Mouse (Mus musculus): Measurements from ENCODE around the gene Syngr2. TPM values are rescaled to one million over a fixed set of nuclear protein-coding genes. Genes with fewer than 3 reads are reported as not detected.
"Not testable (repeated sequence)": the region's sequence is repeated elsewhere in the genome, so short reads cannot be mapped to it uniquely, and the experiment has no call there.

Gene Syngr2
- polyA plus RNA-seq, 1 experiment from 2014 or later: 68.1 TPM

- H3K4me1 ChIP-seq: peaks cover 49% of the 10 kb centered on the region
- H3K36me3 ChIP-seq: no peaks in the 10 kb centered on the region
- H3K9me3 ChIP-seq: no peaks in the 10 kb centered on the region
- peak overlapping the region; percentile 93 for H3K27ac ChIP-seq
- H3K4me3 ChIP-seq: peak overlapping the region; percentile 79
- peak; percentile 89 for DNase-seq (ENCODE audit: low spot score)
- 40% methylated on average over 10 of the region's 10 CpGs for WGBS
- peaks cover 43% of the 10 kb centered on the region for H3K27me3 ChIP-seq (ENCODE audit: insufficient read depth, poor library complexity, severe bottlenecking)
Observed at GRCm38 (mm10) chr11:117783683-117784309, 25.7 kb upstream of the Syngr2 start.

- 9% methylated on average over 10 of the region's 10 CpGs for WGBS
- peak; percentile 87 for DNase-seq (ENCODE audit: low spot score)
Observed at GRCm38 (mm10) chr11:117786294-117786693, 23.2 kb upstream of the Syngr2 start.

GRCm38 (mm10) chr11:117788481-117788880 lies 21.0 kb upstream of the Syngr2 start:
- not testable (repeated sequence) for DNase-seq (ENCODE audit: low spot score); H3K36me3 ChIP-seq; H3K4me3 ChIP-seq; H3K27ac ChIP-seq; H3K9me3 ChIP-seq
- peaks cover 30% of the 10 kb centered on the region for H3K4me1 ChIP-seq
- WGBS: 85% methylated on average over 7 of the region's 7 CpGs
- peaks cover 53% of the 10 kb centered on the region for H3K27me3 ChIP-seq (ENCODE audit: insufficient read depth, poor library complexity, severe bottlenecking)

More at GRCm38 (mm10) chr11:117786294-117786693, 23.2 kb upstream of the Syngr2 start:
- H3K27me3 ChIP-seq (ENCODE audit: insufficient read depth, poor library complexity, severe bottlenecking): peaks cover 61% of the 10 kb centered on the region
- H3K4me1 ChIP-seq: peaks cover 38% of the 10 kb centered on the region
- H3K4me3 ChIP-seq: no peak overlapping the region
- no peaks in the 10 kb centered on the region for H3K9me3 ChIP-seq
- no peaks in the 10 kb centered on the region for H3K36me3 ChIP-seq
- H3K27ac ChIP-seq: no peak overlapping the region

- Histone ChIP-seq H3K36me3 (no peaks in the 10 kb centered on the region), H3K27me3 (ENCODE audit: insufficient read depth, poor library complexity, severe bottlenecking) (peaks cover 35% of the 10 kb centered on the region), H3K9me3 (no peaks in the 10 kb centered on the region), H3K4me3 (peak overlapping the region; percentile 42), H3K4me1 (peaks cover 30% of the 10 kb centered on the region), H3K27ac (peak overlapping the region; percentile 56)
- DNase-seq (ENCODE audit: low spot score): peak; percentile 87
- 8% methylated on average over 14 of the region's 14 CpGs for WGBS
Observed at GRCm38 (mm10) chr11:117790286-117790685, 19.2 kb upstream of the Syngr2 start.

- no peaks in the 10 kb centered on the region for H3K9me3 ChIP-seq
- no peaks in the 10 kb centered on the region for H3K36me3 ChIP-seq
- peaks cover 30% of the 10 kb centered on the region for H3K4me1 ChIP-seq
- peaks cover 35% of the 10 kb centered on the region for H3K27me3 ChIP-seq (ENCODE audit: insufficient read depth, poor library complexity, severe bottlenecking)
- H3K27ac ChIP-seq: peak overlapping the region; percentile 56
- 26% methylated on average over 23 of the region's 23 CpGs for WGBS
- H3K4me3 ChIP-seq: peak overlapping the region; percentile 42
- DNase-seq (ENCODE audit: low spot score): peak; percentile 87
Observed at GRCm38 (mm10) chr11:117790703-117791440, 18.6 kb upstream of the Syngr2 start.

GRCm38 (mm10) chr11:117791441-117791761 lies 18.1 kb upstream of the Syngr2 start:
- Histone ChIP-seq H3K27ac (peak overlapping the region; percentile 56; the same call in 1 of the 2 replicates), H3K9me3 (no peaks in the 10 kb centered on the region), H3K36me3 (no peaks in the 10 kb centered on the region), H3K27me3 (ENCODE audit: insufficient read depth, poor library complexity, severe bottlenecking) (peaks cover 35% of the 10 kb centered on the region), H3K4me3 (no peak overlapping the region), H3K4me1 (peaks cover 35% of the 10 kb centered on the region)
- WGBS: 74% methylated on average over 9 of the region's 9 CpGs
- DNase-seq (ENCODE audit: low spot score): no peak

GRCm38 (mm10) chr11:117792281-117792888 lies 17.1 kb upstream of the Syngr2 start:
- peak overlapping the region; percentile 55 for H3K4me3 ChIP-seq
- peak overlapping the region; percentile 73 for H3K27ac ChIP-seq
- 10% methylated on average over 22 of the region's 22 CpGs for WGBS
- H3K9me3 ChIP-seq: no peaks in the 10 kb centered on the region
- peaks cover 36% of the 10 kb centered on the region for H3K27me3 ChIP-seq (ENCODE audit: insufficient read depth, poor library complexity, severe bottlenecking)
- H3K4me1 ChIP-seq: peaks cover 41% of the 10 kb centered on the region
- no peaks in the 10 kb centered on the region for H3K36me3 ChIP-seq
- DNase-seq (ENCODE audit: low spot score): peak; percentile 96

GRCm38 (mm10) chr11:117794035-117794551 lies 15.4 kb upstream of the Syngr2 start:
- H3K9me3 ChIP-seq: no peaks in the 10 kb centered on the region
- 51% methylated on average over 4 of the region's 4 CpGs for WGBS
- H3K27ac ChIP-seq: no peak overlapping the region
- DNase-seq (ENCODE audit: low spot score): no peak
- H3K4me3 ChIP-seq: no peak overlapping the region
- H3K4me1 ChIP-seq: peaks cover 58% of the 10 kb centered on the region
- no peaks in the 10 kb centered on the region for H3K36me3 ChIP-seq
- peaks cover 37% of the 10 kb centered on the region for H3K27me3 ChIP-seq (ENCODE audit: insufficient read depth, poor library complexity, severe bottlenecking)

GRCm38 (mm10) chr11:117796954-117797353 lies 12.5 kb upstream of the Syngr2 start:
- H3K4me1 ChIP-seq: peaks cover 45% of the 10 kb centered on the region
- no peaks in the 10 kb centered on the region for H3K9me3 ChIP-seq
- WGBS: 34% methylated on average over 5 of the region's 5 CpGs
- peak overlapping the region; percentile 74; the same call in 1 of the 2 replicates for H3K27ac ChIP-seq
- H3K27me3 ChIP-seq (ENCODE audit: insufficient read depth, poor library complexity, severe bottlenecking): peaks cover 13% of the 10 kb centered on the region
- DNase-seq (ENCODE audit: low spot score): no peak
- no peak overlapping the region for H3K4me3 ChIP-seq
- H3K36me3 ChIP-seq: no peaks in the 10 kb centered on the region

GRCm38 (mm10) chr11:117797511-117798159 lies 11.8 kb upstream of the Syngr2 start, which contains the start of gene 6030468B19Rik:
Gene 6030468B19Rik (plus strand): TSS chr11:117797660.
- no peaks in the 10 kb centered on the region for H3K9me3 ChIP-seq
- H3K4me3 ChIP-seq: peak within 1 kb of the TSS; percentile 37
- H3K4me1 ChIP-seq: peaks cover 38% of the 10 kb centered on the region
- peak; percentile 92 for DNase-seq (ENCODE audit: low spot score)
- H3K36me3 ChIP-seq: no peaks in the 10 kb centered on the region
- peaks cover 7% of the 10 kb centered on the region; the same call in 1 of the 2 replicates for H3K27me3 ChIP-seq (ENCODE audit: insufficient read depth, poor library complexity, severe bottlenecking)
- 29% methylated on average over 9 of the region's 9 CpGs for WGBS
- H3K27ac ChIP-seq: peak within 1 kb of the TSS; percentile 74

- Histone ChIP-seq H3K4me1 (peaks cover 37% of the 10 kb centered on the region), H3K27me3 (ENCODE audit: insufficient read depth, poor library complexity, severe bottlenecking) (peaks cover 5% of the 10 kb centered on the region; the same call in 1 of the 2 replicates), H3K4me3 (peak overlapping the region; percentile 37), H3K9me3 (no peaks in the 10 kb centered on the region), H3K36me3 (no peaks in the 10 kb centered on the region), H3K27ac (peak overlapping the region; percentile 74)
- WGBS: 14% methylated on average over 2 of the region's 2 CpGs
- DNase-seq (ENCODE audit: low spot score): peak; percentile 85
Observed at GRCm38 (mm10) chr11:117798160-117798541, 11.3 kb upstream of the Syngr2 start.

GRCm38 (mm10) chr11:117799174-117799573 lies 10.3 kb upstream of the Syngr2 start:
- Histone ChIP-seq H3K36me3 (no peaks in the 10 kb centered on the region), H3K4me3 (peak overlapping the region; percentile 37; the same call in 1 of the 2 replicates), H3K4me1 (peaks cover 34% of the 10 kb centered on the region), H3K9me3 (no peaks in the 10 kb centered on the region), H3K27me3 (ENCODE audit: insufficient read depth, poor library complexity, severe bottlenecking) (peaks cover 10% of the 10 kb centered on the region), H3K27ac (0 out of 2 replicates have a peak overlapping the region, but pooled peaks have one; percentile 0)
- DNase-seq (ENCODE audit: low spot score): no peak
- 54% methylated on average over 5 of the region's 5 CpGs for WGBS

All from heart, embryonic 10.5 days (tissue).